Comparison of ENCODE assay signal across 15 mouse cellular contexts in the genomic region with DNA sequence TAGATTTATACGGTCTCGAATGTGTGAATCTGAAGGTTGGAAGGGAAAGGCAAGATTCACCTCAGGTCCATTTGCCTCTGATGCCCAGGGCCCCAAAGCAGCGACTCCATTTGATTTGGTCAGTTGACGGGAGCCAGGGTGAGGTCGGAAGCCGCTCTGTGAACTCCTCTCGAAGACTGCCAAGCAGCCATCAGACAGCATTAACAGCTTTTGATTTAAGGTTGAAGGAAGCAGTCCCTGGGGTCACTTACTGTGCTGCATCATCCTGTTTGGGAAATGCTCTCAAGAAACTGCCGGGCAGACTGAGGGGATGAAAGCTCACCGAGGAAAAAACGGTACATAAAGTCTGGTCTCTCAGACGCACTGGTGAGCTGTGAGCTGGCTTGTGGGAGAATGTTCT.
"Had no signal": no experiment of that assay in that cellular context is flagged by ENCODE, and none has a peak within 500 bp of the region (broad histone marks: within the 10 kb centered on the region; RNA-seq: fewer than 3 reads in every experiment).

No protein-coding gene starts in this region.

- H3K9ac ChIP-seq: liver, embryonic 13.5 days; neural tube, embryonic 12.5 days; neural tube, embryonic 15.5 days had no signal

- DNase-seq: kidney, adult 11 months; layer of hippocampus, postnatal 36 days; liver, embryonic 13.5 days; lung, adult 2 months; lung, postnatal 14 days; lung, postnatal 4 days; midbrain, embryonic 14.5 days; right cerebral cortex, postnatal 25 days; thymus, adult 18-20 months; thymus, postnatal 36 days had no signal

- H3K27me3 ChIP-seq: liver, embryonic 13.5 days; neural tube, embryonic 12.5 days had no signal

- ATAC-seq: inflammation-experienced regulatory T-cells, adult 6 months had no signal

- H3K36me3 ChIP-seq: liver, embryonic 13.5 days; neural tube, embryonic 12.5 days; neural tube, embryonic 15.5 days had no signal

- H3K4me3 ChIP-seq: left cerebral cortex, adult 2 months; liver, embryonic 13.5 days; neural tube, embryonic 12.5 days; neural tube, embryonic 15.5 days had no signal

- H3K27ac ChIP-seq: left cerebral cortex, adult 2 months; liver, embryonic 13.5 days; neural tube, embryonic 12.5 days; neural tube, embryonic 15.5 days had no signal

- H3K4me2 ChIP-seq: liver, embryonic 13.5 days; midbrain, embryonic 11.5 days; neural tube, embryonic 12.5 days; neural tube, embryonic 15.5 days had no signal

- H3K9me3 ChIP-seq: liver, embryonic 13.5 days; neural tube, embryonic 12.5 days; neural tube, embryonic 15.5 days had no signal

- H3K4me1 ChIP-seq: liver, embryonic 13.5 days had no signal
